In genomic region chr10:119026291-119026690, GRCm38 (mm10) we compare ENCODE assay signal across 28 mouse cellular contexts.
DNase-seq lines count a peak whose midpoint lies in the region; ATAC-seq lines count a peak whose summit lies in the region.
"Had no signal": no experiment of that assay in that cellular context is flagged by ENCODE, and none has a peak within 500 bp of the region (broad histone marks: within the 10 kb centered on the region; RNA-seq: fewer than 3 reads in every experiment).

No protein-coding gene starts in this region.

- H3K9me3 ChIP-seq in heart, embryonic 12.5 days (replicated peaks), result no peaks in the 10 kb centered on the region
- H3K9me3 ChIP-seq: embryonic facial prominence, embryonic 12.5 days; heart, embryonic 15.5 days; hindbrain, embryonic 10.5 days; intestine, embryonic 15.5 days; limb, embryonic 15.5 days; liver, embryonic 15.5 days; lung, embryonic 15.5 days; midbrain, embryonic 13.5 days; neural tube, embryonic 12.5 days had no signal

- 72% methylated on average over 4 of the region's 4 CpGs for WGBS in heart, embryonic 12.5 days

- no peak overlapping the region for H3K4me2 ChIP-seq in heart, embryonic 12.5 days
- H3K4me2 ChIP-seq: embryonic facial prominence, embryonic 12.5 days; heart, embryonic 15.5 days; intestine, embryonic 15.5 days; limb, embryonic 15.5 days; liver, embryonic 15.5 days; lung, embryonic 15.5 days; midbrain, embryonic 13.5 days; neural tube, embryonic 12.5 days had no signal

- H3K27me3 ChIP-seq in heart, embryonic 12.5 days (replicated peaks), result 0 out of 2 replicates have a peak, but pooled peaks cover 8% of the 10 kb centered on the region
- H3K27me3 ChIP-seq: embryonic facial prominence, embryonic 12.5 days; heart, embryonic 15.5 days; intestine, embryonic 15.5 days; liver, embryonic 15.5 days; lung, embryonic 15.5 days; midbrain, embryonic 13.5 days; neural tube, embryonic 12.5 days had no signal

- ATAC-seq in heart, embryonic 12.5 days (ENCODE audit: insufficient number of reproducible peaks, low FRiP score), result no peak
- ATAC-seq: forebrain, postnatal 0 days; hindbrain, embryonic 16.5 days; intestine, embryonic 15.5 days; midbrain, embryonic 13.5 days had no signal

- no peaks in the 10 kb centered on the region for H3K36me3 ChIP-seq in heart, embryonic 12.5 days
- H3K36me3 ChIP-seq: embryonic facial prominence, embryonic 12.5 days; heart, embryonic 15.5 days; hindbrain, embryonic 10.5 days; intestine, embryonic 15.5 days; limb, embryonic 15.5 days; liver, embryonic 15.5 days; lung, embryonic 15.5 days; midbrain, embryonic 13.5 days; neural tube, embryonic 12.5 days had no signal

- H3K4me1 ChIP-seq in heart, embryonic 12.5 days (replicated peaks), result peaks cover 27% of the 10 kb centered on the region
- H3K4me1 ChIP-seq: embryonic facial prominence, embryonic 12.5 days; liver, embryonic 15.5 days; midbrain, embryonic 13.5 days had no signal

- no peak overlapping the region for H3K9ac ChIP-seq in heart, embryonic 12.5 days
- H3K9ac ChIP-seq: embryonic facial prominence, embryonic 12.5 days; forebrain, postnatal 0 days; heart, embryonic 15.5 days; intestine, embryonic 15.5 days; limb, embryonic 15.5 days; liver, embryonic 15.5 days; lung, embryonic 15.5 days; midbrain, embryonic 13.5 days; neural tube, embryonic 12.5 days had no signal

- no peak overlapping the region for H3K4me3 ChIP-seq in heart, embryonic 12.5 days
- H3K4me3 ChIP-seq: embryonic facial prominence, embryonic 12.5 days; gastrocnemius, adult 2 months; heart, embryonic 15.5 days; hindbrain, embryonic 10.5 days; intestine, embryonic 15.5 days; limb, embryonic 15.5 days; liver, embryonic 15.5 days; lung, embryonic 15.5 days; megakaryocyte, embryonic 14.5 days; midbrain, embryonic 13.5 days; neural tube, embryonic 12.5 days had no signal

- DNase-seq in layer of hippocampus, adult 18-20 months (ENCODE audit: low spot score in 2 of 2), result peak; percentile 30 to 48
- DNase-seq in layer of hippocampus, adult 9-10 months (ENCODE audit: low spot score), result no peak
- peak; percentile 75 for DNase-seq in right cerebral cortex, adult 18-20 months
- DNase-seq in right cerebral cortex, postnatal 14 days, result no peak
- peak; percentile 33 to 47 for DNase-seq in layer of hippocampus, postnatal 36 days
- DNase-seq in telencephalon, adult 2 months (ENCODE audit: low read depth, low spot score), result peak; percentile 74
- DNase-seq in urinary bladder, adult 18-20 months (ENCODE audit: low spot score in 2 of 2), result no peak
- DNase-seq: cerebellum, adult 11-12 months; cerebellum, postnatal 25 days; forebrain, postnatal 0 days; gastrocnemius, adult 2 months; kidney, adult 8-10 months; kidney, postnatal 14 days; lung, postnatal 36 days; spleen, adult 18-20 months; thymus, postnatal 14 days had no signal

- H3K27ac ChIP-seq in heart, embryonic 12.5 days (ENCODE audit: poor library complexity, severe bottlenecking), result no peak overlapping the region
- H3K27ac ChIP-seq: embryonic facial prominence, embryonic 12.5 days; gastrocnemius, adult 2 months; heart, embryonic 15.5 days; hindbrain, embryonic 10.5 days; intestine, embryonic 15.5 days; limb, embryonic 15.5 days; liver, embryonic 15.5 days; lung, embryonic 15.5 days; midbrain, embryonic 13.5 days; neural tube, embryonic 12.5 days had no signal

Comparison
In these comparisons a context has a peak if more than half of its experiments do, and no peak if none do; other contexts are left out.
1. DNase-seq: peak in layer of hippocampus, adult 18-20 months (2 of 2), right cerebral cortex, adult 18-20 months (single experiment), layer of hippocampus, postnatal 36 days (2 of 2) and telencephalon, adult 2 months (single experiment); none in layer of hippocampus, adult 9-10 months (single experiment), right cerebral cortex, postnatal 14 days (single experiment) and urinary bladder, adult 18-20 months (0 of 2).